22 mouse cellular contexts compared by ENCODE assay signal in genomic region chr2:53047031-53047430, GRCm38 (mm10).
"Had no signal": no experiment of that assay in that cellular context is flagged by ENCODE, and none has a peak within 500 bp of the region (broad histone marks: within the 10 kb centered on the region; RNA-seq: fewer than 3 reads in every experiment).

No protein-coding gene starts in this region.

- H3K27me3 ChIP-seq: limb, embryonic 12.5 days; limb, embryonic 15.5 days; neural tube, embryonic 12.5 days had no signal

- DNase-seq: kidney, adult 18-20 months; kidney, postnatal 25 days; layer of hippocampus, adult 9-11 months; liver, postnatal 0 days; lung, postnatal 4 days; midbrain, embryonic 14.5 days; retina, postnatal 1 day; right cerebral cortex, postnatal 25 days; spleen, adult 18-20 months; thymus, adult 2 months; thymus, postnatal 14 days; thymus, postnatal 4 days had no signal

- H3K4me2 ChIP-seq: limb, embryonic 12.5 days; limb, embryonic 15.5 days; liver, embryonic 11.5 days; midbrain, embryonic 11.5 days; neural tube, embryonic 12.5 days had no signal

- H3K4me3 ChIP-seq: layer of hippocampus, adult 2 months; limb, embryonic 12.5 days; limb, embryonic 15.5 days; neural tube, embryonic 12.5 days had no signal

- H3K4me1 ChIP-seq: neural tube, embryonic 12.5 days had no signal

- ATAC-seq: inflammation-experienced regulatory T-cells, adult 6 months; intestine, embryonic 16.5 days; liver, postnatal 0 days had no signal

- H3K9me3 ChIP-seq: limb, embryonic 12.5 days; limb, embryonic 15.5 days; neural tube, embryonic 12.5 days had no signal

- H3K27ac ChIP-seq: kidney, postnatal 0 days; layer of hippocampus, adult 2 months; limb, embryonic 12.5 days; limb, embryonic 15.5 days; liver, embryonic 14.5 days; neural tube, embryonic 12.5 days had no signal

- H3K9ac ChIP-seq: limb, embryonic 12.5 days; limb, embryonic 15.5 days; liver, embryonic 14.5 days; liver, postnatal 0 days; neural tube, embryonic 12.5 days had no signal
